Mouse (Mus musculus) G1E-ER4 (cell line): ENCODE measurements around the gene Urgcp. TPM values are rescaled to one million over a fixed set of nuclear protein-coding genes. Genes with fewer than 3 reads are reported as not detected.

Experiments used
- GATA1 ChIP-seq: IDR thresholded peaks from one replicate; pipeline ENCODE4 v1.8.0; 2012; ENCODE audit warnings: low read length, inconsistent platforms
- polyA plus RNA-seq: library from polyadenylated mRNA; stranded (reverse); fragments of >175 nt; gene quantifications from 2 replicates; pipeline ENCODE4 v1.2.3, GENCODE M21; 2012

Urgcp gene
- polyA plus RNA-seq, 1 experiment = 11.7 TPM

GRCm38 (mm10) chr11:5789754-5790333 is 27.7 kb upstream of the Urgcp start:
- no peak for TF ChIP-seq GATA1

- TF ChIP-seq GATA1 = no peak
These were observed 27.0 kb upstream of the Urgcp start for GRCm38 (mm10) chr11:5789071-5789753.

GRCm38 (mm10) chr11:5788056-5789014 is 26.2 kb upstream of the Urgcp start, which contains the start of gene Dbnl:
Gene Dbnl (plus strand): TSS chr11:5788488.
- TF ChIP-seq GATA1 = no peak

- TF ChIP-seq GATA1 = no peak
These were observed 25.5 kb upstream of the Urgcp start for GRCm38 (mm10) chr11:5787671-5788055.

- TF ChIP-seq GATA1 = no peak
These were observed 23.6 kb upstream of the Urgcp start for GRCm38 (mm10) chr11:5785732-5786131.

GRCm38 (mm10) chr11:5782199-5782944 is 20.2 kb upstream of the Urgcp start:
- TF ChIP-seq GATA1 = no peak

- no peak for TF ChIP-seq GATA1
These were observed 17.9 kb upstream of the Urgcp start for GRCm38 (mm10) chr11:5780035-5780499.

GRCm38 (mm10) chr11:5778481-5778880 is 16.3 kb upstream of the Urgcp start:
- TF ChIP-seq GATA1 = no peak

- TF ChIP-seq GATA1 = no peak
These were observed 3.8 kb upstream of the Urgcp start for GRCm38 (mm10) chr11:5766019-5766418.

GRCm38 (mm10) chr11:5762633-5762982 is 432 bp upstream of the Urgcp start:
- no peak for TF ChIP-seq GATA1

GRCm38 (mm10) chr11:5753755-5754154 is 8.4 kb downstream of the Urgcp start:
- TF ChIP-seq GATA1 = no peak

GRCm38 (mm10) chr11:5744951-5745350 is 17.2 kb downstream of the Urgcp start:
- TF ChIP-seq GATA1 = no peak

GRCm38 (mm10) chr11:5742106-5742505 is 20.1 kb downstream of the Urgcp start:
- TF ChIP-seq GATA1 = no peak

- TF ChIP-seq GATA1 = no peak
These were observed 21.1 kb downstream of the Urgcp start for GRCm38 (mm10) chr11:5740965-5741627.

GRCm38 (mm10) chr11:5740599-5740964 is 21.6 kb downstream of the Urgcp start:
- TF ChIP-seq GATA1 = no peak
